Mouse (Mus musculus) ovary, postnatal 36 days (tissue): ENCODE data around the gene Eng.

Source experiments
- DNase-seq: peaks from one replicate; pipeline ENCODE4 v3.0.0; 2022; ENCODE audit warnings: low spot score, mixed read lengths

The Eng gene

GRCm38 (mm10) chr2:32646379-32647056 lies at the start of gene Eng:
TSS of gene Eng (plus strand) at chr2:32646595.
- DNase-seq: no peak

- DNase-seq: peak; percentile 60
Measured at GRCm38 (mm10) chr2:32596725-32597124, 49.7 kb upstream of the Eng start.

GRCm38 (mm10) chr2:32597248-32597647 lies 49.1 kb upstream of the Eng start:
- DNase-seq: no peak

GRCm38 (mm10) chr2:32597699-32598098 lies 48.7 kb upstream of the Eng start:
- no peak for DNase-seq

- no peak for DNase-seq
Measured at GRCm38 (mm10) chr2:32598506-32598905, 47.9 kb upstream of the Eng start.

GRCm38 (mm10) chr2:32599409-32599808 lies 47.0 kb upstream of the Eng start, which contains the start of gene St6galnac6:
TSS of gene St6galnac6 (plus strand) at chr2:32599709.
- no peak for DNase-seq

GRCm38 (mm10) chr2:32601417-32602065 lies 44.9 kb upstream of the Eng start:
- peak; percentile 38 for DNase-seq

- peak; percentile 83 for DNase-seq
Measured at GRCm38 (mm10) chr2:32602600-32603054, 43.8 kb upstream of the Eng start.

GRCm38 (mm10) chr2:32604631-32605030 lies 41.8 kb upstream of the Eng start:
- DNase-seq: no peak

- DNase-seq: peak; percentile 86
Measured at GRCm38 (mm10) chr2:32606161-32607142, 39.9 kb upstream of the Eng start.

- peak; percentile 51 for DNase-seq
Measured at GRCm38 (mm10) chr2:32607262-32607947, 39.0 kb upstream of the Eng start.

GRCm38 (mm10) chr2:32608141-32608777 lies 38.1 kb upstream of the Eng start:
- peak; percentile 78 for DNase-seq

GRCm38 (mm10) chr2:32608778-32609435 lies 37.5 kb upstream of the Eng start:
- DNase-seq: no peak

- peak; percentile 60 for DNase-seq
Measured at GRCm38 (mm10) chr2:32610610-32611229, 35.7 kb upstream of the Eng start.

- DNase-seq: no peak
Measured at GRCm38 (mm10) chr2:32612274-32612673, 34.1 kb upstream of the Eng start.

- no peak for DNase-seq
Measured at GRCm38 (mm10) chr2:32617109-32617508, 29.3 kb upstream of the Eng start.

GRCm38 (mm10) chr2:32617601-32618000 lies 28.8 kb upstream of the Eng start:
- no peak for DNase-seq

- DNase-seq: no peak
Measured at GRCm38 (mm10) chr2:32618051-32618450, 28.3 kb upstream of the Eng start.

GRCm38 (mm10) chr2:32620682-32621516 lies 25.5 kb upstream of the Eng start:
- no peak for DNase-seq
